Mouse (Mus musculus): ENCODE data around the gene Trappc1. TPM values are rescaled to one million over a fixed set of nuclear protein-coding genes. Genes with fewer than 3 reads are reported as not detected.

The Trappc1 gene
- polyA plus RNA-seq, 1 experiment from 2014 or later: 215 TPM

DNA sequence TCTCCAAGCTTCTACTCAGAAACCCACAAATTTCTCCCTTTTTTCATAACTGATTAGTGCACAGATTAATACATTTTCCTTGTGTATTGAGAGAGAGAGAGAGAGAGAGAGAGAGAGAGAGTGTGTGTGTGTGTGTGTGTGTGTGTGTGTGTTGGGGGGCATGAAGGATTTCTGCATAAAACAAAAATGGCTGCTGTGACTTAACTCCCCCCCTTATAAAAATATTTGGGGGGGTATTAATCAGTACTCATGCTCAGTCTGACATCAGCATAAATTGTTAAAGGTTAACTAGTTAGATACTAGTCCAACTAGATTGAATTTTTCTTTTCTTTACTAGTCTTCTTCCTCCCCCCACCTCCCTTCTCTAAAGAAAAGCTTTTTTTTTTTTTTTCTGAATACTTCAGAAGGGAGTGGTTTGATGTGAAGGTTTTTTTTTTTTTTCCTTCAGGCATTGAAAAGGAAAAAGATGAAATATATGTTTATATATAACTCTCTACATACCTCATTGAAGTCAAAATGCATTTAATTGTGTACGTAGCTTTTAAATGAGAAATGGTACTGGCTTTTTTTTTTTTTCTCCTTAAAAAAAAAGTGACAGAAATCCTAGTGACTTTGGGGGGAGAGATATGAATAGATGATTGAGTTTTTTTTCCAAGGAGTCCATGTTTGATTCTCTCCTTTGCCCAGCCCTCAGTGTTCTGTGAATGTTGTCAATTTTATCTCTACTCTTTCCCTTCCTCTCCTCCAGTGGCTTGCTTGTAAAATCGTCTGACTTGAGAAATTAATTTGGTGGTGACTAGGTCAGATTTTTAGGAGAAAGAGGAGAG lies 46.4 kb downstream of the Trappc1 start:
- peak overlapping the region; percentile 96 for H3K4me3 ChIP-seq (ENCODE audit: low read depth, low read length)
- peak overlapping the region; percentile 100 for H3K27ac ChIP-seq (ENCODE audit: low read depth, low read length)
- DNase-seq (ENCODE audit: low spot score): peak; percentile 7
- peaks cover 39% of the 10 kb centered on the region for H3K4me1 ChIP-seq (ENCODE audit: control insufficient read depth, insufficient read depth, low read length)
- peak overlapping the region; percentile 99 for H3K9ac ChIP-seq (ENCODE audit: low read length)
- H3K27me3 ChIP-seq (ENCODE audit: control insufficient read depth, insufficient read depth, low read length): no peaks in the 10 kb centered on the region
- H3K9me3 ChIP-seq (ENCODE audit: control insufficient read depth, low read length): no peaks in the 10 kb centered on the region
- H3K4me2 ChIP-seq (ENCODE audit: low read depth): peak overlapping the region; percentile 84
- no peaks in the 10 kb centered on the region for H3K36me3 ChIP-seq (ENCODE audit: control insufficient read depth, insufficient read depth, low read length)
- no peak for ATAC-seq (ENCODE audit: insufficient read depth, low FRiP score, low TSS enrichment)
- WGBS: 34% methylated on average over 2 of the region's 2 CpGs

DNA sequence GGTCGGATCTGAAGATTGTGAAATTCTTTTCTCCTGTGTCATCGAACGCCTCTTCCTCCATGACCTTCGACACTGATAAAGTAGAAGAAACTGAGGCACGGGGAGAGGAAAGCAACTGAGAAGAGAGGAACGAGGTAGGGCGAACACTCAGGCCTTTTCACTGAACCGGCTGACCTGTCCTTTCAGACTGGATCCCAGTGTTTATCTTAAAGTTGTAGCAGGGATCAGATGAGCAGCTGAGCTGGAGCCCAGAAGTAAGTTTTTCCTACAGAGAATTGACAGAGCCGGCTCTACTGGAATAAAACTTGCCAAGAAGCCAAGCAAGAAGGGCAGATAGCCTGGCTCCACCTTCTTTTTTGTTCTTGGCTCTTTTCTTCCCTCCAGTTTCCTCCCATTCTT lies 47.0 kb downstream of the Trappc1 start:
- WGBS: 14% methylated on average over 9 of the region's 9 CpGs
- no peak for ATAC-seq (ENCODE audit: insufficient read depth, low FRiP score, low TSS enrichment)
- peak overlapping the region; percentile 33 for H3K4me2 ChIP-seq (ENCODE audit: low read depth)
- no peaks in the 10 kb centered on the region for H3K9me3 ChIP-seq (ENCODE audit: control insufficient read depth, low read length)
- peak overlapping the region; percentile 31; the same call in 1 of the 2 replicates for H3K9ac ChIP-seq (ENCODE audit: low read length)
- peaks cover 33% of the 10 kb centered on the region for H3K4me1 ChIP-seq (ENCODE audit: control insufficient read depth, insufficient read depth, low read length)
- H3K27me3 ChIP-seq (ENCODE audit: control insufficient read depth, insufficient read depth, low read length): no peaks in the 10 kb centered on the region
- H3K27ac ChIP-seq (ENCODE audit: low read depth, low read length): peak overlapping the region; percentile 76
- no peak overlapping the region for H3K4me3 ChIP-seq (ENCODE audit: low read depth, low read length)
- no peaks in the 10 kb centered on the region for H3K36me3 ChIP-seq (ENCODE audit: control insufficient read depth, insufficient read depth, low read length)
- DNase-seq (ENCODE audit: low spot score): peak; percentile 13

- Histone ChIP-seq H3K9ac (ENCODE audit: low read length) (peak overlapping the region; percentile 31), H3K27ac (ENCODE audit: low read depth, low read length) (peak overlapping the region; percentile 76), H3K9me3 (ENCODE audit: control insufficient read depth, low read length) (no peaks in the 10 kb centered on the region), H3K4me1 (ENCODE audit: control insufficient read depth, insufficient read depth, low read length) (peaks cover 31% of the 10 kb centered on the region), H3K4me2 (ENCODE audit: low read depth) (peak overlapping the region; percentile 33), H3K27me3 (ENCODE audit: control insufficient read depth, insufficient read depth, low read length) (no peaks in the 10 kb centered on the region), H3K36me3 (ENCODE audit: control insufficient read depth, insufficient read depth, low read length) (no peaks in the 10 kb centered on the region), H3K4me3 (ENCODE audit: low read depth, low read length) (no peak overlapping the region)
- ATAC-seq (ENCODE audit: insufficient read depth, low FRiP score, low TSS enrichment) (no peak), DNase-seq (ENCODE audit: low spot score) (peak; percentile 18)
- WGBS: 21% methylated on average over 12 of the region's 12 CpGs
Observed at GRCm38 (mm10) chr11:69371601-69372000, 47.8 kb downstream of the Trappc1 start.

GRCm38 (mm10) chr11:69372056-69372779 lies 48.4 kb downstream of the Trappc1 start:
- H3K4me1 ChIP-seq (ENCODE audit: control insufficient read depth, insufficient read depth, low read length): peaks cover 31% of the 10 kb centered on the region
- H3K4me2 ChIP-seq (ENCODE audit: low read depth): peak overlapping the region; percentile 33
- H3K9me3 ChIP-seq (ENCODE audit: control insufficient read depth, low read length): no peaks in the 10 kb centered on the region
- peak overlapping the region; percentile 24; the same call in 1 of the 2 replicates for H3K9ac ChIP-seq (ENCODE audit: low read length)
- no peak for ATAC-seq (ENCODE audit: insufficient read depth, low FRiP score, low TSS enrichment)
- H3K4me3 ChIP-seq (ENCODE audit: low read depth, low read length): no peak overlapping the region
- H3K36me3 ChIP-seq (ENCODE audit: control insufficient read depth, insufficient read depth, low read length): no peaks in the 10 kb centered on the region
- DNase-seq (ENCODE audit: low spot score): peak; percentile 17
- WGBS: 41% methylated on average over 12 of the region's 12 CpGs
- no peaks in the 10 kb centered on the region for H3K27me3 ChIP-seq (ENCODE audit: control insufficient read depth, insufficient read depth, low read length)
- peak overlapping the region; percentile 76 for H3K27ac ChIP-seq (ENCODE audit: low read depth, low read length)

DNA sequence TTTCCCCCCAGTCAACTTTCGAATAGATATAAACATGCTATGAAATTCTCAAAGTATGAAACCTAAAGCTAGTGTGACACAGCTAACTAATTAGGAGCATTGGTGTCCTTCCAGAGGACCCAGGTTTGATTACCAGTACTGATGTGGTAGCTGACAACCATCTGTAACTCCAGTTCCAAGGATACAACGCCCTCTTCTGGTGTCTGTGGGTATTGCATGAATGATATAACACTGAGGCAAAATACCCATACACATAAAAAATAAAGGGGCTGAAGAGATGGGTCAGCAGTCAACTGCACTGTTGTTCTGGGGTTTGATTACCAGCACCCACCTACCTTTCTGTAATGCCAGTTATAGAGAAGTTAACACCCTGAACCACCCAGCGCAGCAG lies 49.0 kb downstream of the Trappc1 start:
- H3K4me3 ChIP-seq (ENCODE audit: low read depth, low read length): no peak overlapping the region
- H3K27me3 ChIP-seq (ENCODE audit: control insufficient read depth, insufficient read depth, low read length): no peaks in the 10 kb centered on the region
- H3K9me3 ChIP-seq (ENCODE audit: control insufficient read depth, low read length): no peaks in the 10 kb centered on the region
- H3K36me3 ChIP-seq (ENCODE audit: control insufficient read depth, insufficient read depth, low read length): no peaks in the 10 kb centered on the region
- no peak overlapping the region for H3K4me2 ChIP-seq (ENCODE audit: low read depth)
- ATAC-seq (ENCODE audit: insufficient read depth, low FRiP score, low TSS enrichment) (no peak), DNase-seq (ENCODE audit: low spot score) (peak; percentile 8)
- H3K9ac ChIP-seq (ENCODE audit: low read length): no peak overlapping the region
- no peak overlapping the region for H3K27ac ChIP-seq (ENCODE audit: low read depth, low read length)
- peaks cover 26% of the 10 kb centered on the region for H3K4me1 ChIP-seq (ENCODE audit: control insufficient read depth, insufficient read depth, low read length)
- 68% methylated on average over 3 of the region's 3 CpGs for WGBS

- no peak overlapping the region for H3K4me2 ChIP-seq (ENCODE audit: low read depth)
- ATAC-seq (ENCODE audit: insufficient read depth, low FRiP score, low TSS enrichment) (no peak), DNase-seq (ENCODE audit: low spot score) (peak; percentile 2)
- peaks cover 24% of the 10 kb centered on the region for H3K4me1 ChIP-seq (ENCODE audit: control insufficient read depth, insufficient read depth, low read length)
- no peak overlapping the region; the same call in 1 of the 2 replicates for H3K4me3 ChIP-seq (ENCODE audit: low read depth, low read length)
- H3K27ac ChIP-seq (ENCODE audit: low read depth, low read length): no peak overlapping the region
- no peaks in the 10 kb centered on the region for H3K9me3 ChIP-seq (ENCODE audit: control insufficient read depth, low read length)
- no peak overlapping the region for H3K9ac ChIP-seq (ENCODE audit: low read length)
- no peaks in the 10 kb centered on the region for H3K27me3 ChIP-seq (ENCODE audit: control insufficient read depth, insufficient read depth, low read length)
- WGBS: 93% methylated on average over 16 of the region's 16 CpGs
- no peaks in the 10 kb centered on the region for H3K36me3 ChIP-seq (ENCODE audit: control insufficient read depth, insufficient read depth, low read length)
Observed at GRCm38 (mm10) chr11:69373223-69373965, 49.6 kb downstream of the Trappc1 start.

Other genes with a start within 250 kb of the Trappc1 start
- 112 TPM in 2 replicates for gene Vamp2, start 235.5 kb upstream of the Trappc1 start, polyA plus RNA-seq (2014; fragmentation: Nextera tagmentation; extraction: Ambion mirVana)
- 10.7 and 10.9 TPM in 2 replicates for gene Per1, start 228.8 kb upstream of the Trappc1 start, polyA plus RNA-seq (2014; fragmentation: Nextera tagmentation; extraction: Ambion mirVana)
- 0.33 TPM in 1 of 2 replicates, not detected in the other for gene Hes7, start 203.6 kb upstream of the Trappc1 start, polyA plus RNA-seq (2014; fragmentation: Nextera tagmentation; extraction: Ambion mirVana)
- gene 9130213A22Rik, start 201.4 kb upstream of the Trappc1 start, polyA plus RNA-seq (2014; fragmentation: Nextera tagmentation; extraction: Ambion mirVana): 0.24 TPM in 1 of 2 replicates, not detected in the other
- gene Aloxe3, start 198.1 kb upstream of the Trappc1 start, polyA plus RNA-seq (2014; fragmentation: Nextera tagmentation; extraction: Ambion mirVana): 0.08 and 0.66 TPM in 2 replicates
- not detected in 2 replicates for gene Alox12b, start 167.0 kb upstream of the Trappc1 start, polyA plus RNA-seq (2014; fragmentation: Nextera tagmentation; extraction: Ambion mirVana)
- gene Alox8, start 126.1 kb upstream of the Trappc1 start, polyA plus RNA-seq (2014; fragmentation: Nextera tagmentation; extraction: Ambion mirVana): 0.30 TPM in 1 of 2 replicates, not detected in the other
- 0.07 TPM in 1 of 2 replicates, not detected in the other for gene Gucy2e, start 86.9 kb upstream of the Trappc1 start, polyA plus RNA-seq (2014; fragmentation: Nextera tagmentation; extraction: Ambion mirVana)
- gene Cntrob, start 205 bp upstream of the Trappc1 start, polyA plus RNA-seq (2014; fragmentation: Nextera tagmentation; extraction: Ambion mirVana): 23.5 TPM in 2 replicates
- gene Kcnab3, start 2.3 kb downstream of the Trappc1 start, polyA plus RNA-seq (2014; fragmentation: Nextera tagmentation; extraction: Ambion mirVana): 3.1 and 3.6 TPM in 2 replicates
- 27.8 and 28.8 TPM in 2 replicates for gene Rnf227, start 16.5 kb downstream of the Trappc1 start, polyA plus RNA-seq (2014; fragmentation: Nextera tagmentation; extraction: Ambion mirVana)
- 57.3 and 60.1 TPM in 2 replicates for gene Chd3, start 45.4 kb downstream of the Trappc1 start, polyA plus RNA-seq (2014; fragmentation: Nextera tagmentation; extraction: Ambion mirVana)
- 125 and 129 TPM in 2 replicates for gene Naa38, start 71.5 kb downstream of the Trappc1 start, polyA plus RNA-seq (2014; fragmentation: Nextera tagmentation; extraction: Ambion mirVana)
- 44.7 and 48.4 TPM in 2 replicates for gene Cyb5d1, start 71.7 kb downstream of the Trappc1 start, polyA plus RNA-seq (2014; fragmentation: Nextera tagmentation; extraction: Ambion mirVana)
- 13.1 and 17.2 TPM in 2 replicates for gene Tmem88, start 74.3 kb downstream of the Trappc1 start, polyA plus RNA-seq (2014; fragmentation: Nextera tagmentation; extraction: Ambion mirVana)
- gene Kdm6b, start 89.7 kb downstream of the Trappc1 start, polyA plus RNA-seq (2014; fragmentation: Nextera tagmentation; extraction: Ambion mirVana): 37.9 and 42.0 TPM in 2 replicates
- 0.92 and 1.2 TPM in 2 replicates for gene Dnah2, start 225.1 kb downstream of the Trappc1 start, polyA plus RNA-seq (2014; fragmentation: Nextera tagmentation; extraction: Ambion mirVana)
- 9.6 and 9.7 TPM in 2 replicates for gene Efnb3, start 236.2 kb downstream of the Trappc1 start, polyA plus RNA-seq (2014; fragmentation: Nextera tagmentation; extraction: Ambion mirVana)

Measured in neural tube, embryonic 11.5 days (tissue).